In the genomic region with DNA sequence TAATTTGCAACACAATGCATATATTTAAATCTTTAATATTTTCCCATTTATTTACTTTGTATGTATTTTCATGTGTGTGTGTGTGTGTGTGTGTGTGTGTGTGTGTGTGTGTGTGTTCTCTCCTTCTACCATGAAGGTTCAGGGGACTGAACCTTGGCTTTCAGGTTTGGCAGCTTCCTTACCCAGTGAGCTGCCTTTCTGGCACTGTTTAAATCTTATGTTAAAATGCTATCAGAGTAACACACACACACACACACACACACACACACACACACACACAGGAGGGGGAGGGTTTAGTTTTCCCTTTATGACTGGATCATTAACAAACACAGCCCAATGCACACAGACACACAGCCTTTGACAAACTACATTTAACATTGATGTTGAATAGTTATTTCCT, we compare ENCODE assay signal across 20 mouse cellular contexts. TPM values are rescaled to one million over a fixed set of nuclear protein-coding genes. Genes with fewer than 3 reads are reported as not detected.
DNase-seq lines count a peak whose midpoint lies in the region; ATAC-seq and TF ChIP-seq lines count a peak whose summit lies in the region.
"Had no signal": no experiment of that assay in that cellular context is flagged by ENCODE, and none has a peak within 500 bp of the region (broad histone marks: within the 10 kb centered on the region; RNA-seq: fewer than 3 reads in every experiment).

No protein-coding gene starts in this region.

- H3K27ac ChIP-seq in hindbrain, embryonic 11.5 days (ENCODE audit: low read depth, low read length), result no peak overlapping the region
- H3K27ac ChIP-seq in hindbrain, postnatal 0 days, result no peak overlapping the region
- H3K27ac ChIP-seq in midbrain, embryonic 12.5 days (replicated peaks), result peak overlapping the region; percentile 78
- H3K27ac ChIP-seq in midbrain, embryonic 16.5 days (ENCODE audit: low read length), result no peak overlapping the region
- H3K27ac ChIP-seq: limb, embryonic 12.5 days; liver, embryonic 14.5 days had no signal

- H3K9ac ChIP-seq in hindbrain, embryonic 11.5 days (ENCODE audit: low read depth, low read length), result no peak overlapping the region
- no peak overlapping the region for H3K9ac ChIP-seq in hindbrain, postnatal 0 days (replicated peaks; ENCODE audit: low read length)
- no peak overlapping the region for H3K9ac ChIP-seq in midbrain, embryonic 12.5 days (replicated peaks)
- H3K9ac ChIP-seq in midbrain, embryonic 16.5 days (ENCODE audit: low read depth, low read length), result no peak overlapping the region
- H3K9ac ChIP-seq: limb, embryonic 12.5 days; liver, embryonic 14.5 days; neural tube, embryonic 13.5 days had no signal

- no peak for DNase-seq in hindbrain, embryonic 11.5 days (ENCODE audit: low spot score)
- no peak for DNase-seq in hindbrain, postnatal 0 days (ENCODE audit: low spot score)
- DNase-seq: adrenal gland, postnatal 10 days; cerebellum, adult 11-12 months; cerebellum, postnatal 25 days; gastrocnemius, postnatal 36 days; heart, postnatal 14 days; kidney, postnatal 36 days had no signal

- no peaks in the 10 kb centered on the region for H3K36me3 ChIP-seq in hindbrain, embryonic 11.5 days (ENCODE audit: control insufficient read depth, insufficient read depth, low read length)
- H3K36me3 ChIP-seq in hindbrain, postnatal 0 days (ENCODE audit: insufficient read depth, low read length), result no peaks in the 10 kb centered on the region
- peaks cover 13% of the 10 kb centered on the region for H3K36me3 ChIP-seq in midbrain, embryonic 12.5 days
- no peaks in the 10 kb centered on the region for H3K36me3 ChIP-seq in midbrain, embryonic 16.5 days (ENCODE audit: control insufficient read depth, insufficient read depth, low read length)

- 0 out of 2 replicates have a peak, but pooled peaks have one; percentile 6 for ATAC-seq in hindbrain, embryonic 11.5 days (ENCODE audit: low FRiP score)
- ATAC-seq in hindbrain, postnatal 0 days, result no peak
- ATAC-seq in midbrain, embryonic 12.5 days (ENCODE audit: low FRiP score, low read depth), result peak; percentile 8; the same call in 1 of the 2 replicates
- ATAC-seq in midbrain, embryonic 16.5 days, result no peak
- ATAC-seq in granulocyte monocyte progenitor cell, adult 5-6 weeks (replicated peaks; ENCODE audit: poor library complexity, severe bottlenecking), result peak; percentile 7; the same call in 1 of the 2 replicates
- ATAC-seq in megakaryocyte progenitor cell, adult 5-6 weeks (replicated peaks; ENCODE audit: poor library complexity), result peak; percentile 1; the same call in 1 of the 2 replicates
- ATAC-seq in erythroid progenitor cell, adult 5-6 weeks (replicated peaks; ENCODE audit: low FRiP score, poor library complexity, severe bottlenecking), result no peak
- no peak for ATAC-seq in frontal cortex, adult (ENCODE audit: low TSS enrichment)
- ATAC-seq: intestine, postnatal 0 days had no signal

- no peak overlapping the region for H3K4me2 ChIP-seq in hindbrain, embryonic 11.5 days (replicated peaks; ENCODE audit: low read depth, low read length)
- no peak overlapping the region for H3K4me2 ChIP-seq in hindbrain, postnatal 0 days (ENCODE audit: low read depth, low read length)
- H3K4me2 ChIP-seq in midbrain, embryonic 12.5 days (replicated peaks), result no peak overlapping the region
- no peak overlapping the region for H3K4me2 ChIP-seq in midbrain, embryonic 16.5 days (ENCODE audit: low read length)
- H3K4me2 ChIP-seq: heart, embryonic 11.5 days; limb, embryonic 12.5 days; neural tube, embryonic 13.5 days had no signal

- no peaks in the 10 kb centered on the region for H3K4me1 ChIP-seq in hindbrain, embryonic 11.5 days (replicated peaks; ENCODE audit: control insufficient read depth, insufficient read depth, low read length)
- H3K4me1 ChIP-seq in hindbrain, postnatal 0 days (ENCODE audit: insufficient read depth, low read length), result 0 out of 2 replicates have a peak, but pooled peaks cover 3% of the 10 kb centered on the region
- peaks cover 19% of the 10 kb centered on the region for H3K4me1 ChIP-seq in midbrain, embryonic 12.5 days
- peaks cover 19% of the 10 kb centered on the region for H3K4me1 ChIP-seq in midbrain, embryonic 16.5 days (ENCODE audit: control insufficient read depth, insufficient read depth, low read length)

- no peak for TF ChIP-seq CTCF in hindbrain, postnatal 0 days (IDR thresholded peaks at IDR 0.05; ENCODE audit: low read depth)

- no peaks in the 10 kb centered on the region for H3K27me3 ChIP-seq in hindbrain, embryonic 11.5 days (ENCODE audit: control insufficient read depth, insufficient read depth, low read length)
- H3K27me3 ChIP-seq in hindbrain, postnatal 0 days (ENCODE audit: insufficient read depth, low read length), result no peaks in the 10 kb centered on the region
- H3K27me3 ChIP-seq in midbrain, embryonic 12.5 days, result no peaks in the 10 kb centered on the region
- no peaks in the 10 kb centered on the region for H3K27me3 ChIP-seq in midbrain, embryonic 16.5 days (ENCODE audit: control insufficient read depth, insufficient read depth, low read depth, low read length)
- H3K27me3 ChIP-seq: limb, embryonic 12.5 days; neural tube, embryonic 13.5 days had no signal

- H3K4me3 ChIP-seq in hindbrain, embryonic 11.5 days (ENCODE audit: low read depth, low read length), result no peak overlapping the region
- no peak overlapping the region for H3K4me3 ChIP-seq in hindbrain, postnatal 0 days (ENCODE audit: low read length)
- H3K4me3 ChIP-seq in midbrain, embryonic 12.5 days, result no peak overlapping the region
- H3K4me3 ChIP-seq in midbrain, embryonic 16.5 days (ENCODE audit: low read depth, low read length), result no peak overlapping the region
- H3K4me3 ChIP-seq: erythroblast, embryonic 14.5 days; limb, embryonic 12.5 days; neural tube, embryonic 13.5 days had no signal

- H3K9me3 ChIP-seq in hindbrain, embryonic 11.5 days (ENCODE audit: control insufficient read depth, low read length), result no peaks in the 10 kb centered on the region
- no peaks in the 10 kb centered on the region for H3K9me3 ChIP-seq in hindbrain, postnatal 0 days (ENCODE audit: low read length)
- no peaks in the 10 kb centered on the region for H3K9me3 ChIP-seq in midbrain, embryonic 12.5 days
- H3K9me3 ChIP-seq in midbrain, embryonic 16.5 days (replicated peaks; ENCODE audit: control insufficient read depth, low read length, poor library complexity, severe bottlenecking), result no peaks in the 10 kb centered on the region
- H3K9me3 ChIP-seq: limb, embryonic 12.5 days; neural tube, embryonic 13.5 days had no signal

RNA-seq across cellular contexts. Expression of gene Panx1, which starts 8.0 kb away (rescaled TPM):
- polyA plus RNA-seq in hindbrain, embryonic 11.5 days (2014; fragmentation: Nextera tagmentation; extraction: Ambion mirVana), result 113 and 129 TPM in 2 replicates
- 95.0 and 120 TPM in 2 replicates for total RNA-seq in hindbrain, postnatal 0 days (2014; rRNA removed)
- polyA plus RNA-seq in hindbrain, postnatal 0 days (2015; fragmentation: Nextera tagmentation; extraction: Ambion mirVana), result 115 and 120 TPM in 2 replicates
- 112 and 117 TPM in 2 replicates for polyA plus RNA-seq in midbrain, embryonic 12.5 days (2016; fragmentation: Nextera tagmentation; extraction: Ambion mirVana)
- 165 and 168 TPM in 2 replicates for polyA plus RNA-seq in midbrain, embryonic 16.5 days (2015; fragmentation: Nextera tagmentation; extraction: Ambion mirVana)
- 21.4 and 32.6 TPM in 2 replicates for total RNA-seq in granulocyte monocyte progenitor cell, adult 5-6 weeks (2014; fragmentation: Nextera tagmentation)
- total RNA-seq in granulocyte monocyte progenitor cell, adult 5-6 weeks (2017), result 11.3 and 23.3 TPM in 2 replicates
- 12.9 and 19.2 TPM in 2 replicates for total RNA-seq in megakaryocyte progenitor cell, adult 5-6 weeks (2015)
- 8.0 and 13.1 TPM in 2 replicates for total RNA-seq in megakaryocyte progenitor cell, adult 5-6 weeks (2017)
- total RNA-seq in erythroid progenitor cell, adult 5-6 weeks (2015; ENCODE audit: low replicate concordance), result 6.3 TPM in 1 of 2 replicates, not detected in the other
- 1.4 and 2.0 TPM in 2 replicates for total RNA-seq in erythroid progenitor cell, adult 5-6 weeks (2017; ENCODE audit: low replicate concordance)

Comparison
In these comparisons a context has a peak if more than half of its experiments do, and no peak if none do; other contexts are left out.
1. ATAC-seq: peak in hindbrain, embryonic 11.5 days (single experiment), midbrain, embryonic 12.5 days (single experiment), granulocyte monocyte progenitor cell, adult 5-6 weeks (single experiment) and megakaryocyte progenitor cell, adult 5-6 weeks (single experiment); none in hindbrain, postnatal 0 days (single experiment), midbrain, embryonic 16.5 days (single experiment), erythroid progenitor cell, adult 5-6 weeks (single experiment) and frontal cortex, adult (single experiment).